Mouse (Mus musculus) midbrain, embryonic 15.5 days (tissue): ENCODE measurements at regions not wholly inside any gene's neighbourhood (a gene's known extent, or its start where the extent isn't known, plus 50 kb on each side); places are given as distances from the start of the nearest gene placed in this dataset.

Source experiments
- ATAC-seq: fragments of 200-750 bp; cut with Nextera tagmentation; replicated peaks from 2 replicates; pipeline ENCODE4 v1.8.0; 2017; ENCODE audit warnings: moderate TSS enrichment
- H3K27ac ChIP-seq: fragments of 300-500 bp; sonication (generic); 2 replicates; pipeline ENCODE4 v1.5.1; 2015; ENCODE audit warnings: mild to moderate bottlenecking, inconsistent platforms
- H3K27me3 ChIP-seq: fragments of 300-500 bp; sonication (generic); replicated peaks from 2 replicates; pipeline ENCODE4 v1.6.1; 2015; ENCODE audit warnings: inconsistent platforms
- H3K36me3 ChIP-seq: fragments of 300-500 bp; sonication (generic); replicated peaks from 2 replicates; pipeline ENCODE4 v1.6.1; 2015; ENCODE audit warnings: inconsistent platforms
- H3K4me1 ChIP-seq: fragments of 300-500 bp; sonication (generic); 2 replicates; pipeline ENCODE4 v1.6.1; 2015; ENCODE audit warnings: inconsistent platforms
- H3K4me2 ChIP-seq: fragments of 300-500 bp; sonication (generic); 2 replicates; pipeline ENCODE4 v1.6.1; 2015; ENCODE audit warnings: inconsistent platforms, mild to moderate bottlenecking, moderate library complexity
- H3K4me3 ChIP-seq: fragments of 300-500 bp; sonication (generic); 2 replicates; pipeline ENCODE4 v1.5.1; 2015; ENCODE audit warnings: mild to moderate bottlenecking, inconsistent platforms
- H3K9ac ChIP-seq: fragments of 300-500 bp; sonication (generic); 2 replicates; pipeline ENCODE4 v1.6.1; 2015; ENCODE audit warnings: mild to moderate bottlenecking, inconsistent platforms
- H3K9me3 ChIP-seq: fragments of 300-500 bp; sonication (generic); 2 replicates; pipeline ENCODE4 v1.6.1; 2016; ENCODE audit warnings: inconsistent platforms
- WGBS: fragments of 180-500 bp; shearing (Covaris S2); methylation state at CpG from one replicate; pipeline ENCODE4 v1.1.7; 2015; ENCODE audit warnings: mixed read lengths; 5-methylcytosine and 5-hydroxymethylcytosine counted together

GRCm38 (mm10) chr11:6966968-6967367 lies 96.3 kb upstream of the Adcy1 start:
- no peaks in the 10 kb centered on the region for H3K27me3 ChIP-seq
- no peaks in the 10 kb centered on the region for H3K36me3 ChIP-seq
- 89% methylated on average over 5 of the region's 5 CpGs for WGBS
- no peak overlapping the region for H3K9ac ChIP-seq
- ATAC-seq = no peak
- no peak overlapping the region for H3K27ac ChIP-seq
- no peak overlapping the region for H3K4me3 ChIP-seq
- H3K9me3 ChIP-seq = no peaks in the 10 kb centered on the region
- no peaks in the 10 kb centered on the region for H3K4me1 ChIP-seq
- H3K4me2 ChIP-seq = no peak overlapping the region

- Histone ChIP-seq H3K27me3 (no peaks in the 10 kb centered on the region), H3K27ac (no peak overlapping the region), H3K36me3 (no peaks in the 10 kb centered on the region), H3K4me1 (no peaks in the 10 kb centered on the region), H3K4me3 (no peak overlapping the region), H3K4me2 (no peak overlapping the region), H3K9me3 (no peaks in the 10 kb centered on the region), H3K9ac (no peak overlapping the region)
- ATAC-seq = no peak
- WGBS = 57% methylated on average over 2 of the region's 2 CpGs
Measured at GRCm38 (mm10) chr11:6964524-6964923, 98.8 kb upstream of the Adcy1 start.

GRCm38 (mm10) chr11:6963600-6963999 lies 99.7 kb upstream of the Adcy1 start:
- Histone ChIP-seq H3K4me1 (no peaks in the 10 kb centered on the region), H3K4me3 (no peak overlapping the region), H3K36me3 (no peaks in the 10 kb centered on the region), H3K9me3 (no peaks in the 10 kb centered on the region), H3K4me2 (no peak overlapping the region), H3K27ac (no peak overlapping the region), H3K27me3 (no peaks in the 10 kb centered on the region), H3K9ac (no peak overlapping the region)
- 90% methylated on average over 3 of the region's 3 CpGs for WGBS
- no peak for ATAC-seq

GRCm38 (mm10) chr11:6962786-6963575 lies 100.3 kb upstream of the Adcy1 start:
- H3K4me2 ChIP-seq = no peak overlapping the region
- H3K4me1 ChIP-seq = no peaks in the 10 kb centered on the region
- 77% methylated on average over 1 of the region's 1 CpGs for WGBS
- no peak overlapping the region for H3K27ac ChIP-seq
- H3K27me3 ChIP-seq = no peaks in the 10 kb centered on the region
- no peaks in the 10 kb centered on the region for H3K36me3 ChIP-seq
- no peak overlapping the region for H3K4me3 ChIP-seq
- no peak overlapping the region for H3K9ac ChIP-seq
- no peak for ATAC-seq
- H3K9me3 ChIP-seq = no peaks in the 10 kb centered on the region

- H3K27ac ChIP-seq = no peak overlapping the region
- H3K9ac ChIP-seq = no peak overlapping the region
- ATAC-seq = no peak
- no peaks in the 10 kb centered on the region for H3K4me1 ChIP-seq
- H3K27me3 ChIP-seq = no peaks in the 10 kb centered on the region
- no peak overlapping the region for H3K4me3 ChIP-seq
- H3K9me3 ChIP-seq = no peaks in the 10 kb centered on the region
- no peaks in the 10 kb centered on the region for H3K36me3 ChIP-seq
- no peak overlapping the region for H3K4me2 ChIP-seq
Measured at GRCm38 (mm10) chr11:6962322-6962721, 101.0 kb upstream of the Adcy1 start.

- no peak overlapping the region for H3K27ac ChIP-seq
- no peak overlapping the region for H3K4me3 ChIP-seq
- no peak for ATAC-seq
- no peak overlapping the region for H3K9ac ChIP-seq
- no peaks in the 10 kb centered on the region for H3K27me3 ChIP-seq
- no peak overlapping the region for H3K4me2 ChIP-seq
- 86% methylated on average over 1 of the region's 1 CpGs for WGBS
- no peaks in the 10 kb centered on the region for H3K36me3 ChIP-seq
- H3K4me1 ChIP-seq = no peaks in the 10 kb centered on the region
- H3K9me3 ChIP-seq = no peaks in the 10 kb centered on the region
Measured at GRCm38 (mm10) chr11:6952787-6953186, 110.5 kb upstream of the Adcy1 start.

- H3K4me2 ChIP-seq = no peak overlapping the region
- no peaks in the 10 kb centered on the region for H3K36me3 ChIP-seq
- H3K27ac ChIP-seq = no peak overlapping the region
- H3K4me3 ChIP-seq = no peak overlapping the region
- H3K27me3 ChIP-seq = no peaks in the 10 kb centered on the region
- H3K4me1 ChIP-seq = no peaks in the 10 kb centered on the region
- no peak overlapping the region for H3K9ac ChIP-seq
- H3K9me3 ChIP-seq = no peaks in the 10 kb centered on the region
- no peak for ATAC-seq
Measured at GRCm38 (mm10) chr11:6951361-6951760, 111.9 kb upstream of the Adcy1 start.

- no peak overlapping the region for H3K27ac ChIP-seq
- no peaks in the 10 kb centered on the region for H3K27me3 ChIP-seq
- no peak overlapping the region for H3K4me2 ChIP-seq
- ATAC-seq = no peak
- H3K4me1 ChIP-seq = no peaks in the 10 kb centered on the region
- no peak overlapping the region for H3K4me3 ChIP-seq
- H3K9ac ChIP-seq = no peak overlapping the region
- WGBS = 84% methylated on average over 2 of the region's 2 CpGs
- H3K9me3 ChIP-seq = no peaks in the 10 kb centered on the region
- H3K36me3 ChIP-seq = no peaks in the 10 kb centered on the region
Measured at GRCm38 (mm10) chr11:6949051-6949450, 111.6 kb upstream of the Gm11983 start.

- Histone ChIP-seq H3K9ac (no peak overlapping the region), H3K4me2 (no peak overlapping the region), H3K36me3 (no peaks in the 10 kb centered on the region), H3K9me3 (no peaks in the 10 kb centered on the region), H3K27ac (no peak overlapping the region), H3K4me1 (no peaks in the 10 kb centered on the region), H3K4me3 (no peak overlapping the region), H3K27me3 (no peaks in the 10 kb centered on the region)
- 100% methylated on average over 1 of the region's 1 CpGs for WGBS
- no peak for ATAC-seq
Measured at GRCm38 (mm10) chr11:6934157-6934556, 96.7 kb upstream of the Gm11983 start.

GRCm38 (mm10) chr11:6926036-6926435 lies 88.6 kb upstream of the Gm11983 start:
- Histone ChIP-seq H3K4me3 (no peak overlapping the region), H3K36me3 (no peaks in the 10 kb centered on the region), H3K27ac (no peak overlapping the region), H3K4me1 (peaks cover 17% of the 10 kb centered on the region; the same call in 1 of the 2 replicates), H3K27me3 (no peaks in the 10 kb centered on the region), H3K9ac (no peak overlapping the region), H3K4me2 (no peak overlapping the region), H3K9me3 (no peaks in the 10 kb centered on the region)
- 56% methylated on average over 8 of the region's 8 CpGs for WGBS
- peak; percentile 90 for ATAC-seq

GRCm38 (mm10) chr11:6924476-6924875 lies 87.0 kb upstream of the Gm11983 start:
- H3K9me3 ChIP-seq = no peaks in the 10 kb centered on the region
- 0 out of 2 replicates have a peak, but pooled peaks have one; percentile 19 for ATAC-seq
- 37% methylated on average over 6 of the region's 6 CpGs for WGBS

GRCm38 (mm10) chr11:6923917-6924316 lies 86.5 kb upstream of the Gm11983 start:
- Histone ChIP-seq H3K9me3 (no peaks in the 10 kb centered on the region), H3K27ac (no peak overlapping the region), H3K4me3 (no peak overlapping the region), H3K4me1 (peaks cover 17% of the 10 kb centered on the region; the same call in 1 of the 2 replicates), H3K27me3 (no peaks in the 10 kb centered on the region), H3K4me2 (no peak overlapping the region), H3K9ac (no peak overlapping the region), H3K36me3 (no peaks in the 10 kb centered on the region)
- WGBS = 15% methylated on average over 6 of the region's 6 CpGs
- ATAC-seq = no peak

More at GRCm38 (mm10) chr11:6924476-6924875, 87.0 kb upstream of the Gm11983 start:
- Histone ChIP-seq H3K4me3 (no peak overlapping the region), H3K9ac (no peak overlapping the region), H3K4me1 (peaks cover 17% of the 10 kb centered on the region; the same call in 1 of the 2 replicates), H3K4me2 (no peak overlapping the region), H3K27me3 (no peaks in the 10 kb centered on the region), H3K27ac (no peak overlapping the region), H3K36me3 (no peaks in the 10 kb centered on the region)

GRCm38 (mm10) chr11:6918546-6918945 lies 81.1 kb upstream of the Gm11983 start:
- H3K27me3 ChIP-seq = no peaks in the 10 kb centered on the region
- H3K9ac ChIP-seq = no peak overlapping the region
- no peak overlapping the region for H3K27ac ChIP-seq
- 96% methylated on average over 1 of the region's 1 CpGs for WGBS
- ATAC-seq = no peak
- 0 out of 2 replicates have a peak, but pooled peaks cover 3% of the 10 kb centered on the region for H3K9me3 ChIP-seq
- no peaks in the 10 kb centered on the region for H3K4me1 ChIP-seq
- H3K4me3 ChIP-seq = no peak overlapping the region
- no peaks in the 10 kb centered on the region for H3K36me3 ChIP-seq
- no peak overlapping the region for H3K4me2 ChIP-seq
